Mouse (Mus musculus) embryonic fibroblast, embryonic 13.5 days (primary cell): ENCODE measurements around the gene Spsb2.

Source experiments
- CTCF ChIP-seq: IDR thresholded peaks from 2 replicates; pipeline ENCODE4 v1.5.1; 2011; ENCODE audit warnings: mild to moderate bottlenecking, control low read depth, low read length, moderate library complexity, borderline replicate concordance; ENCODE audit not compliant: insufficient read depth
- POLR2A ChIP-seq: IDR thresholded peaks from 2 replicates; pipeline ENCODE4 v1.6.1; 2011; ENCODE audit warnings: low read depth, mild to moderate bottlenecking, control low read depth, low read length, moderate library complexity

- TF ChIP-seq CTCF (no peak), POLR2A (no peak)
Observed at GRCm38 (mm10) chr6:124817563-124817962, 9.1 kb downstream of the Spsb2 start.
